Mouse (Mus musculus) left cerebral cortex, postnatal 10 days (tissue): ENCODE measurements at regions not wholly inside any gene's neighbourhood (a gene's known extent, or its start where the extent isn't known, plus 50 kb on each side); places are given as distances from the start of the nearest gene placed in this dataset.

Source experiments
- DNase-seq, 2 experiments: peaks; one replicate each; pipeline ENCODE4 v3.0.0; 2021 to 2022; ENCODE audit warnings: low spot score in 2 of 2, mixed read lengths in 1 of 2; ENCODE audit errors: extremely low spot score in 1 of 2
- intact Hi-C: fragments of 180-260 bp; cut with DNase I; formaldehyde crosslinking; loops from one replicate; pipeline ENCODE4 v1.15.1; 2025

- no peak for DNase-seq
Observed at GRCm38 (mm10) chr13:99069767-99070166, 85.4 kb upstream of the 1700024P04Rik start.

GRCm38 (mm10) chr13:99067504-99067903 is 83.1 kb upstream of the 1700024P04Rik start:
- DNase-seq, result no peak
- intact Hi-C loops, result no loop called here

More at GRCm38 (mm10) chr13:99069767-99070166, 85.4 kb upstream of the 1700024P04Rik start:
- intact Hi-C loops, result loop anchor here (10.0 kb wide), 1 partner anchor 145 kb away; the partner anchor contains the start of gene Tnpo1

GRCm38 (mm10) chr13:99063431-99063830 is 79.1 kb upstream of the 1700024P04Rik start:
- intact Hi-C loops, result no loop called here
- no peak for DNase-seq

GRCm38 (mm10) chr13:99062936-99063335 is 78.6 kb upstream of the 1700024P04Rik start:
- intact Hi-C loops, result no loop called here
- DNase-seq, result no peak

- no peak for DNase-seq
- intact Hi-C loops, result no loop called here
Observed at GRCm38 (mm10) chr13:99058131-99058970, 74.0 kb upstream of the 1700024P04Rik start.

DNA sequence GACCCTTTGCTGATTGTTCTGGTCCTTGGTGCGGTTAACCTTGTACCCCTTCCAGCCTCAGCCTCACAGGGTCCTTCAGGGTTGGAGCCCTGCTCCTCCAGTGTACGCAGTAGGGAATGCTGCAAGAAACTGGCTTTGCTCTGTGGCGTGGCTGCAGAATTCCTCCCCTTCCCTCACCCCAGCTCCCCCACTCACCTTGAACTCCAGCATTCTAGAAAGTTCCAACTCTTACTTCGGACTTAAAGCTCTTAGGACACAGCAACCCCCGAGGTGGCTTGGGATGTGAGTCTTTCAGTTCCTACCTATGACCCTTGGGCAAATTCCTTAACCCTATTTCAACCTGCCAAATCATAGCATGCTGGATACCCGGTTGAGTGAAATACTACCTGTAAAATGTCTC is 73.3 kb upstream of the 1700024P04Rik start:
- DNase-seq, result no peak
- intact Hi-C loops, result no loop called here

DNA sequence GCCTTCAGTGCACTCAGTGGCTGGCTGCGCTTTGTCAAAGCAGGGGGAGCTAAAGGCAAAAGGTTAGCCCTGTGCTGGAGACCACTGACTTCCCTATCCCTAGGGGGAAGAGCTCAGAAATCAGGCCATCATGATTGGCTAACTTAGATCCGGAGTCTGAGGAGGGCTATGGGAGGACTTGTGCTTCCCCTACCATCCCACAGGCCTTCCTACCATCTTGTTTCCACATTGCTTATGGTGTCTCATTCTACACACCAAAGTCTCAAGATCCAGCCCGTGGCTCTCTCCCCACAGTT is 72.9 kb upstream of the 1700024P04Rik start:
- no peak for DNase-seq
- intact Hi-C loops, result no loop called here

DNA sequence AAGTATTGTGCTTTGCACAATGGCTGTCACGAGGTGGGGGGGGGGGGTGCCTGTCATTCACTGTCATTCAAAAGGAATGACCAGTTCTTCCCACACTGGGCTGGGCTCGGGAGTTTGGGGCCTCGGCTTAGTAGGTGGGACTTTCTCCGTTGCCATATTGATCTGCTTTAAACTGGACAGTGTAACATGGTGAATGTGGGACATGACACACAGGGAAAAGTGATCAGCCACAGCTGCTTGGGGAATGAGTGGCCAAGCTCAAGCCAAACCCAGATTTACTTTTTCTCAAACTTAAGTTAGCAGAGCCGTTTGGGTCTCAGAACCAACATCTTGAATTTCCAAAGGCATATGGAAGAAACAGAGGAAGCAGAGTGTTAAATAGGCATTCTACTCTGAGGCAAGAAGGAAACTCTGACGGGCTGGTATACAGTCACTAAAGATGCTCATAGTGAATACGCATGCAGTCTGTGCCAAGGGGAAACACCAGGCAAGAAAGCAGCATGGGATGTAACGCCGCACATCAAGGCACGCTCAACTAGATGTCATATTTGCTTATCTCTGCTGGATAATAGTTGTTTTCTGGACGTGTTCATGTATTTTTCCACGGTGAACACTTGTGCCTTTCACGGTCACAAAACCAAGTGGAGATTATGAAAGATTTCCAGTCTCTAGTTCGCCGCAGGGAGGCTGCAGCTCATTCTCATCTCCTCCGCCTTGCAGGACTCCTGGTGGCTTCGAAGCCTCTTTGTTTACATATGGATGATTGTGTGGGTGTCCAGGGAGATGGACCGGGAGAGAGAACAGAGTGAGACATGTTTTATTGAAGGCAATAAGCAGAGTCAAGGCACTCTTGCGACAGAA is 72.3 kb upstream of the 1700024P04Rik start:
- intact Hi-C loops, result no loop called here
- no peak for DNase-seq

GRCm38 (mm10) chr13:99055609-99056321 is 71.4 kb upstream of the 1700024P04Rik start:
- no peak for DNase-seq
- intact Hi-C loops, result no loop called here

DNA sequence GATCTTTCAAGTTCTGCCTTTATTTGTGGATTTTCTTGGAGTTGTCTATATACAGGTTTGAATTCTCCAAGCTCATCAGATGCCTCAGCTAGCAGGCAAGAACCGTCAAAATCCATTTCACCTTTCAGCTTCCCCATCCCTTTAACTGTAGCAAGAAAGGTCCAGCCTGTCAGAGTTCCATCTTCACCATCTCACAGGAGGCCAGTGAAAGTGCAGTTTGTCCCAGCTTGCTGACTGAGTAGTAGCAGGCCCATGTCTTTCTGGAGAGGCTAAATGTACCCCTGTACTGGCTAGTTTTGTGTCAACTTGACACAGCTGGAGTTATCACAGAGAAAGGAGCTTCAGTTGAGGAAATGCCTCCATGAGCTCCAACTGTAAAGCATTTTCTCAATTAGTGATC is 67.7 kb upstream of the 1700024P04Rik start:
- DNase-seq, result no peak
- intact Hi-C loops, result no loop called here

DNA sequence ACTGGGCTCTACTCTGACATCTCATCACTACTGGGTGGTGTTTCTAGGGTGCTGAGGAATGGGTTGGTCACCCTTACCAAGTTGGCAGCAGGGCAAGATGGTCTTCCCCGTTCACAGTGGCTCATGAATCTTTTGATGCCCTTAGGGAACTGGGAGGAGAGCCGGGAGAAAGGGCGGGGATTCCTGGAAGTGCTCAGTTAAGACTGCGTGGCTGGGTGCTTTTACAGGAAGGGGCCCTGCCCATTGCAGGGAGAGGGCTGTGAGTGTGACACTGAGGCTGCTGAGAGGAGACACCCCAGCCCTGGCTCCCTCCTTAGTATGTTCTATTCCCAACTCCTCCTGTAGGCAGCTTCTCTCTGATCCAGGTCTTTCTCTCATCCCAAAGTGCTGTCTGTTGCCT is 65.3 kb upstream of the 1700024P04Rik start:
- intact Hi-C loops, result no loop called here
- no peak for DNase-seq

DNA sequence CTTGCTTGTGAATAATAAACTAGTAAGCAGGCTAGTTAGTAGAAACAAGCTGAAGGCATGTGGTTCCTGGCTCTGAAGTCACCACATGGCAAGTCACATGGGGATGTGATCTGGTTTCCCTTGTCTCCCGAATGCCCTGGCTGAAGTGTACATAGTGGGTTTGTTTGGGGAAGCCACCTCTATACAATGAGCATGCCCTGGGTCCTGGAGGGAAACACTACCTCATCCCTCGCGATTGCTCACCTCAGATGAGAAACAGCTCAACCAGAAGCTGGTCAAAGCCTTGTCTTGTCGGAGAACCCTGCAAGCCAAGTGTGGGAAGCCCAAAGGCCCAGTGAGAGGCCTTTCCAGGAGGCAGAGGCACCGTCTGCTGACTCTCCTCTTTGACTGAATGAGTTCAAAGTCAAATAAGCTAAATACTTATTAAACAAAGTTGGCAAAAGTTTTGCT is 64.3 kb upstream of the 1700024P04Rik start:
- no peak for DNase-seq
- intact Hi-C loops, result no loop called here

DNA sequence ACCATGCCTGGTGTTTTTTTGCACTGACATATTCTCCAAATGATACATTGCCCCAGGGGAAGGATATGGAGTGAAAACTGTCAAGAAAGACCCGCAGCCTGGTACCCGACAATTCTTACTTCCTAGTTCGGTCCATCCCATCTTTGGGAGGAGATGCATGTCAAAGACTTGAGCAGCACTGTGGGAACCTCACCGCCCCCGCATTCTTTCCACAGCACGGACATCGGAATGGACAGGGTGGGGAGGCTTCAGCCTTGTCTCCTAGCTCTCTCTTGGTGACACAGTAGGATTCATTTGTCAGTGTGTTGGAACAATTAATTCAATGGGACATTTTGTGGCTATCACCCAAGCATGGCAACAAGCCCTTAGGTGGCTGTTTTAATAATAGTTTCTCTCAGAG is 62.9 kb upstream of the 1700024P04Rik start:
- DNase-seq, result no peak
- intact Hi-C loops, result no loop called here

DNA sequence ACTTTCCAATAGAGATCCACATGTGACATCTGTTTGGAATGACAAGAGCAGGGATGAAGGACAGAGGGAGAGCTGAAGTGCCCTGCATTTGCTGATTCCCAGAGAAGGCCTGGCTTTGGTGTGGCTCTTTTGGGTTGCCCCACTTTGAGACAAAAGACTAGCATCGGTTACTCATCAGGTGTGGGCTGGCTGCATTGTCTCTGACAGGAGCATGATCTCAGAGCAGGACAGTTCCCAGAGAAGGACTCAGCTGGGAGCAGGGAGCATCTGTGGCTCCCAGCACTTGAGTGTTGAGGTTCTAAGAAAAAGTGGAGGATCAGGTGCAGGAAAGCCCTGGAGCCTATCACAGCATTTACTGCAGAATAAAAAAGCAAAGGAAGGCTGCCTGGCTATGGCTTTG is 62.4 kb upstream of the 1700024P04Rik start:
- no peak for DNase-seq
- intact Hi-C loops, result no loop called here

DNA sequence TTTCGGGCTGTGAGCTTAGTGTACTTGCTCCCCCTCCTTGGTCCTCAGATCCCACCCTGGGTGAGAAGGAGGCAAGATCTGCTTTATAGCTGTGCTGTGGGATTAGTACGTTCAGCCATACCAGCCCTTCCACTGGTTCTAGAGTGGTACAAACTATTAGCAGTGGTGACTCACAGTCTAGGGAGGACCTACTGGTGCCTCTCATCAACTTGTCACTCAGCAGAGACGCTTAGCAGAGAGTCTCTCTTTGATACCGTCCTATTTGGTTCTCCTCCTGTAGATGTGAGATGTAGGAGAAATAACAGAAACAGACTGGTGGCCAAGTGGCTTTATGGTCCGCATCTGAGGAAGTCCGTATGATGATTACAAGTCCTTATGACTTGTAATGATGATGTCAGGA is 57.7 kb upstream of the 1700024P04Rik start:
- intact Hi-C loops, result no loop called here

GRCm38 (mm10) chr13:99041256-99041655 is 56.9 kb upstream of the 1700024P04Rik start:
- no peak for DNase-seq
- intact Hi-C loops, result no loop called here

More for the DNA sequence above, 57.7 kb upstream of the 1700024P04Rik start:
- no peak for DNase-seq

GRCm38 (mm10) chr13:99040846-99041245 is 56.5 kb upstream of the 1700024P04Rik start:
- intact Hi-C loops, result no loop called here
- DNase-seq, result no peak

DNA sequence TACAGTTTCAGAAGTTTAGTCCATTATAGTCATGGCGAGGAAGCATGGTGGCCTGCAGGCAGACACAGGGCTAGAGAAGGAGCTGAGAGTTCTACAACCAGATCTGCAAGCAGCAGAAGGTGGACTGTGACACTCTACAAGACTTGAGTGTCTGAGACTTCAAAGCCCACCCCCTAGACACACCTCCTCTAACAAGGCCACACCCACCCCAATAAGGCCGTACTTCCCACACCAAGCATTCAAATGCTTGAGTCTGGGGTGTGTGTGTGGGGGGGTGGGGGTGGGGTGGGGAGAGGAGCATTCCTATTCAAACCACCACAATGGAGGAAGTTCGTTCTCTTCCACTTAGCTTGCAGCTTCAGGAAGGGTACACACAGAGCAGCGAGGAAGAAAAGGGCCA is 55.8 kb upstream of the 1700024P04Rik start:
- intact Hi-C loops, result no loop called here
- DNase-seq, result no peak

- intact Hi-C loops, result no loop called here
- DNase-seq, result no peak
Observed at GRCm38 (mm10) chr13:99039063-99039385, 54.7 kb upstream of the 1700024P04Rik start.
